Mouse (Mus musculus): ENCODE results near the gene Hsd3b4.
"Not testable (repeated sequence)": the region's sequence is repeated elsewhere in the genome, so short reads cannot be mapped to it uniquely, and the experiment has no call there.

The Hsd3b4 gene

GRCm38 (mm10) chr3:98510414-98510813 lies at the start of gene Hsd3b4:
Hsd3b4 (minus strand) TSS chr3:98510514.
- DNase-seq (ENCODE audit: low spot score in 2 of 2) = not testable (repeated sequence)

GRCm38 (mm10) chr3:98550832-98551231 lies 40.5 kb upstream of the Hsd3b4 start:
- not testable (repeated sequence) for DNase-seq (ENCODE audit: low spot score in 2 of 2)

- not testable (repeated sequence) for DNase-seq (ENCODE audit: low spot score in 2 of 2)
Observed at GRCm38 (mm10) chr3:98550215-98550614, 39.9 kb upstream of the Hsd3b4 start.

GRCm38 (mm10) chr3:98548495-98548894 lies 38.2 kb upstream of the Hsd3b4 start:
- not testable (repeated sequence) for DNase-seq (ENCODE audit: low spot score in 2 of 2)

GRCm38 (mm10) chr3:98547641-98548040 lies 37.3 kb upstream of the Hsd3b4 start:
- not testable (repeated sequence) for DNase-seq (ENCODE audit: low spot score in 2 of 2)

- not testable (repeated sequence) for DNase-seq (ENCODE audit: low spot score in 2 of 2)
Observed at GRCm38 (mm10) chr3:98524978-98525377, 14.7 kb upstream of the Hsd3b4 start.

GRCm38 (mm10) chr3:98524552-98524951 lies 14.2 kb upstream of the Hsd3b4 start:
- DNase-seq (ENCODE audit: low spot score in 2 of 2) = not testable (repeated sequence)

- DNase-seq (ENCODE audit: low spot score in 2 of 2) = not testable (repeated sequence)
Observed at GRCm38 (mm10) chr3:98522779-98523178, 12.5 kb upstream of the Hsd3b4 start.

GRCm38 (mm10) chr3:98507229-98507628 lies 3.1 kb downstream of the Hsd3b4 start:
- DNase-seq (ENCODE audit: low spot score in 2 of 2) = not testable (repeated sequence)

- not testable (repeated sequence) for DNase-seq (ENCODE audit: low spot score in 2 of 2)
Observed at GRCm38 (mm10) chr3:98497401-98497800, 12.9 kb downstream of the Hsd3b4 start.

- DNase-seq (ENCODE audit: low spot score in 2 of 2) = not testable (repeated sequence)
Observed at GRCm38 (mm10) chr3:98496762-98497161, 13.6 kb downstream of the Hsd3b4 start.

- DNase-seq (ENCODE audit: low spot score in 2 of 2) = not testable (repeated sequence)
Observed at GRCm38 (mm10) chr3:98495055-98495454, 15.3 kb downstream of the Hsd3b4 start.

- not testable (repeated sequence) for DNase-seq (ENCODE audit: low spot score in 2 of 2)
Observed at GRCm38 (mm10) chr3:98494184-98494583, 16.1 kb downstream of the Hsd3b4 start.

- DNase-seq (ENCODE audit: low spot score in 2 of 2) = not testable (repeated sequence)
Observed at GRCm38 (mm10) chr3:98471499-98471898, 38.8 kb downstream of the Hsd3b4 start.

- DNase-seq (ENCODE audit: low spot score in 2 of 2) = not testable (repeated sequence)
Observed at GRCm38 (mm10) chr3:98471057-98471456, 39.3 kb downstream of the Hsd3b4 start.

- not testable (repeated sequence) for DNase-seq (ENCODE audit: low spot score in 2 of 2)
Observed at GRCm38 (mm10) chr3:98469323-98469722, 41.0 kb downstream of the Hsd3b4 start.

GRCm38 (mm10) chr3:98457026-98457425 lies 53.3 kb downstream of the Hsd3b4 start, which contains the start of gene Gm4450:
Gm4450 (minus strand) TSS chr3:98457126.
- DNase-seq (ENCODE audit: low spot score in 2 of 2) = not testable (repeated sequence)

GRCm38 (mm10) chr3:98453786-98454185 lies 56.5 kb downstream of the Hsd3b4 start:
- DNase-seq (ENCODE audit: low spot score in 2 of 2) = not testable (repeated sequence)
